Mouse (Mus musculus): ENCODE measurements around the gene Gm49354. TPM values are rescaled to one million over a fixed set of nuclear protein-coding genes. Genes with fewer than 3 reads are reported as not detected.

The Gm49354 gene
- not detected for total RNA-seq (2023)

GRCm38 (mm10) chr13:59782145-59782544, at the start of gene Gm49354:
TSS of gene Gm49354 (minus strand) at chr13:59782245.

GRCm38 (mm10) chr13:59822507-59823462, 40.7 kb upstream of the Gm49354 start, which contains the start of gene Tut7:
TSS of gene Tut7 (minus strand) at chr13:59823147.

GRCm38 (mm10) chr13:59769296-59770163, 12.5 kb downstream of the Gm49354 start, which contains the start of gene Isca1:
TSS of gene Isca1 (minus strand) at chr13:59769810.

GRCm38 (mm10) chr13:59746711-59747110, 35.3 kb downstream of the Gm49354 start, which contains the start of gene 1700014D04Rik:
TSS of gene 1700014D04Rik (minus strand) at chr13:59746752.

GRCm38 (mm10) chr13:59731652-59732051, 50.4 kb downstream of the Gm49354 start, which contains the start of gene Spata31d1d:
TSS of gene Spata31d1d (minus strand) at chr13:59731752.

GRCm38 (mm10) chr13:59711984-59712383, 70.1 kb downstream of the Gm49354 start, which contains the start of gene Spata31d1b:
TSS of gene Spata31d1b (plus strand) at chr13:59712284.

GRCm38 (mm10) chr13:59710230-59710629, 71.8 kb downstream of the Gm49354 start, which contains the start of gene Spata31d1a:
TSS of gene Spata31d1a (minus strand) at chr13:59710330.

Other genes with a start within 250 kb of the Gm49354 start
- gene Agtpbp1, start 197.0 kb downstream of the Gm49354 start, total RNA-seq (2023): 10 to 100 TPM; 48.1 to 62.3 TPM
- 10 to 100 TPM; 63.5 to 69.1 TPM for gene Naa35, start 197.0 kb downstream of the Gm49354 start, total RNA-seq (2023)
- gene Golm1, start 106.4 kb downstream of the Gm49354 start, total RNA-seq (2023): 10 to 100 TPM; 24.0 to 28.6 TPM
- not detected for gene 4921517D22Rik, start 88.1 kb downstream of the Gm49354 start, total RNA-seq (2023)
- gene Spata31d1a, start 71.9 kb downstream of the Gm49354 start, total RNA-seq (2023): under 1 TPM; 0.37 to 0.47 TPM
- not detected for gene Spata31d1b, start 70.0 kb downstream of the Gm49354 start, total RNA-seq (2023)
- gene Spata31d1d, start 50.5 kb downstream of the Gm49354 start, total RNA-seq (2023): not detected
- not detected for gene 1700014D04Rik, start 35.5 kb downstream of the Gm49354 start, total RNA-seq (2023)
- 10 to 100 TPM; 52.4 to 60.2 TPM for gene Isca1, start 12.4 kb downstream of the Gm49354 start, total RNA-seq (2023)
- gene Tut7, start 40.9 kb upstream of the Gm49354 start, total RNA-seq (2023): 100 to 1,000 TPM; 408 to 422 TPM